Mouse (Mus musculus) heart, embryonic 15.5 days (tissue): ENCODE measurements around the gene Etl4. TPM values are rescaled to one million over a fixed set of nuclear protein-coding genes. Genes with fewer than 3 reads are reported as not detected.
"Not testable (repeated sequence)": the region's sequence is repeated elsewhere in the genome, so short reads cannot be mapped to it uniquely, and the experiment has no call there.

Source experiments
- ATAC-seq: fragments of 200-750 bp; cut with Nextera tagmentation; replicated peaks from 2 replicates; pipeline ENCODE4 v1.8.0; 2017; ENCODE audit warnings: low read depth, moderate TSS enrichment; ENCODE audit not compliant: insufficient number of reproducible peaks, insufficient read depth, low FRiP score
- H3K27ac ChIP-seq: fragments of 300-500 bp; sonication (generic); 2 replicates; pipeline ENCODE4 v1.5.1; 2015; ENCODE audit warnings: mild to moderate bottlenecking, inconsistent platforms
- H3K27me3 ChIP-seq: fragments of 300-500 bp; sonication (generic); 2 replicates; pipeline ENCODE4 v1.6.1; 2015; ENCODE audit warnings: inconsistent platforms
- H3K36me3 ChIP-seq: fragments of 300-500 bp; sonication (generic); 2 replicates; pipeline ENCODE4 v1.6.1; 2015; ENCODE audit warnings: mild to moderate bottlenecking, inconsistent platforms
- H3K4me1 ChIP-seq: fragments of 300-500 bp; sonication (generic); replicated peaks from 2 replicates; pipeline ENCODE4 v1.6.1; 2015; ENCODE audit warnings: inconsistent platforms
- H3K4me2 ChIP-seq: fragments of 300-500 bp; sonication (generic); 2 replicates; pipeline ENCODE4 v1.6.1; 2015; ENCODE audit warnings: inconsistent platforms, mild to moderate bottlenecking, moderate library complexity
- H3K4me3 ChIP-seq: fragments of 300-500 bp; sonication (generic); 2 replicates; pipeline ENCODE4 v1.5.1; 2015; ENCODE audit warnings: mild to moderate bottlenecking, inconsistent platforms
- H3K9ac ChIP-seq: fragments of 300-500 bp; sonication (generic); 2 replicates; pipeline ENCODE4 v1.6.1; 2015; ENCODE audit warnings: mild to moderate bottlenecking, inconsistent platforms
- H3K9me3 ChIP-seq: fragments of 300-500 bp; sonication (generic); replicated peaks from 2 replicates; pipeline ENCODE4 v1.6.1; 2016; ENCODE audit warnings: inconsistent platforms
- WGBS: fragments of 180-500 bp; shearing (Covaris S2); methylation state at CpG from one replicate; pipeline ENCODE4 v1.1.7; 2015; ENCODE audit warnings: mixed read lengths; 5-methylcytosine and 5-hydroxymethylcytosine counted together
- polyA plus RNA-seq: library from polyadenylated mRNA; unstranded; fragments of >200 nt; fragmentation: Nextera tagmentation; extraction: Ambion mirVana; gene quantifications from 2 replicates; pipeline ENCODE4 v1.2.1, GENCODE M21; 2015

Gene Etl4
- polyA plus RNA-seq, 1 experiment from 2014 or later: 8.1 TPM

GRCm38 (mm10) chr2:20678793-20679192, 769.2 kb downstream of the Etl4 start:
- Histone ChIP-seq H3K4me3 (no peak overlapping the region), H3K27ac (no peak overlapping the region), H3K4me1 (peaks cover 6% of the 10 kb centered on the region), H3K9me3 (no peaks in the 10 kb centered on the region), H3K27me3 (no peaks in the 10 kb centered on the region), H3K36me3 (no peaks in the 10 kb centered on the region), H3K9ac (no peak overlapping the region), H3K4me2 (no peak overlapping the region)
- 63% methylated on average over 7 of the region's 7 CpGs for WGBS
- ATAC-seq: no peak

GRCm38 (mm10) chr2:20682203-20682602, 772.6 kb downstream of the Etl4 start:
- WGBS: 88% methylated on average over 6 of the region's 6 CpGs
- not testable (repeated sequence) for H3K27ac ChIP-seq, H3K9ac ChIP-seq

GRCm38 (mm10) chr2:20689389-20689788, 779.8 kb downstream of the Etl4 start:
- H3K4me2 ChIP-seq: no peak overlapping the region
- H3K27me3 ChIP-seq: no peaks in the 10 kb centered on the region
- ATAC-seq: no peak
- no peak overlapping the region for H3K27ac ChIP-seq
- 0 out of 2 replicates have a peak, but pooled peaks cover 7% of the 10 kb centered on the region for H3K4me1 ChIP-seq
- H3K4me3 ChIP-seq: no peak overlapping the region
- H3K9ac ChIP-seq: no peak overlapping the region
- no peaks in the 10 kb centered on the region for H3K36me3 ChIP-seq
- H3K9me3 ChIP-seq: no peaks in the 10 kb centered on the region
- WGBS: 18% methylated on average over 3 of the region's 3 CpGs

More at GRCm38 (mm10) chr2:20682203-20682602, 772.6 kb downstream of the Etl4 start:
- ATAC-seq, H3K36me3 ChIP-seq, H3K27me3 ChIP-seq, H3K4me1 ChIP-seq, H3K9me3 ChIP-seq, H3K4me2 ChIP-seq, H3K4me3 ChIP-seq: not testable (repeated sequence)

GRCm38 (mm10) chr2:20692898-20693297, 783.3 kb downstream of the Etl4 start:
- no peaks in the 10 kb centered on the region for H3K9me3 ChIP-seq
- WGBS: 59% methylated on average over 3 of the region's 3 CpGs

GRCm38 (mm10) chr2:20693772-20694171, 784.2 kb downstream of the Etl4 start:
- 83% methylated on average over 1 of the region's 1 CpGs for WGBS
- no peak overlapping the region for H3K9ac ChIP-seq
- no peaks in the 10 kb centered on the region for H3K36me3 ChIP-seq

More at GRCm38 (mm10) chr2:20692898-20693297, 783.3 kb downstream of the Etl4 start:
- ATAC-seq: no peak
- Histone ChIP-seq H3K27ac (no peak overlapping the region), H3K4me3 (no peak overlapping the region), H3K4me1 (0 out of 2 replicates have a peak, but pooled peaks cover 7% of the 10 kb centered on the region), H3K36me3 (no peaks in the 10 kb centered on the region), H3K27me3 (no peaks in the 10 kb centered on the region), H3K4me2 (no peak overlapping the region), H3K9ac (no peak overlapping the region)

GRCm38 (mm10) chr2:20697719-20698118, 788.1 kb downstream of the Etl4 start:
- Histone ChIP-seq H3K9ac (no peak overlapping the region), H3K9me3 (no peaks in the 10 kb centered on the region), H3K4me3 (no peak overlapping the region), H3K36me3 (no peaks in the 10 kb centered on the region), H3K4me1 (0 out of 2 replicates have a peak, but pooled peaks cover 4% of the 10 kb centered on the region), H3K4me2 (no peak overlapping the region), H3K27ac (no peak overlapping the region), H3K27me3 (no peaks in the 10 kb centered on the region)
- no peak for ATAC-seq
- 76% methylated on average over 1 of the region's 1 CpGs for WGBS

More at GRCm38 (mm10) chr2:20693772-20694171, 784.2 kb downstream of the Etl4 start:
- no peak overlapping the region for H3K4me3 ChIP-seq
- ATAC-seq: no peak
- 0 out of 2 replicates have a peak, but pooled peaks cover 7% of the 10 kb centered on the region for H3K4me1 ChIP-seq
- H3K27me3 ChIP-seq: no peaks in the 10 kb centered on the region
- H3K27ac ChIP-seq: no peak overlapping the region
- H3K4me2 ChIP-seq: no peak overlapping the region
- H3K9me3 ChIP-seq: no peaks in the 10 kb centered on the region

- Histone ChIP-seq H3K9ac (no peak overlapping the region), H3K27me3 (no peaks in the 10 kb centered on the region), H3K27ac (no peak overlapping the region), H3K4me1 (no peaks in the 10 kb centered on the region), H3K4me2 (no peak overlapping the region), H3K4me3 (no peak overlapping the region), H3K9me3 (no peaks in the 10 kb centered on the region; the same call in 1 of the 2 replicates), H3K36me3 (no peaks in the 10 kb centered on the region)
- ATAC-seq: no peak
- WGBS: 66% methylated on average over 4 of the region's 4 CpGs
Measured at GRCm38 (mm10) chr2:20705110-20705509, 795.5 kb downstream of the Etl4 start.

- Histone ChIP-seq H3K4me2 (no peak overlapping the region), H3K4me1 (peaks cover 4% of the 10 kb centered on the region), H3K4me3 (no peak overlapping the region), H3K36me3 (no peaks in the 10 kb centered on the region), H3K27me3 (no peaks in the 10 kb centered on the region), H3K9ac (no peak overlapping the region), H3K9me3 (no peaks in the 10 kb centered on the region), H3K27ac (no peak overlapping the region)
- no peak for ATAC-seq
- 84% methylated on average over 7 of the region's 7 CpGs for WGBS
Measured at GRCm38 (mm10) chr2:20710589-20710988, 801.0 kb downstream of the Etl4 start.

GRCm38 (mm10) chr2:20711024-20711423, 801.4 kb downstream of the Etl4 start:
- H3K4me3 ChIP-seq: no peak overlapping the region
- H3K9me3 ChIP-seq: no peaks in the 10 kb centered on the region

GRCm38 (mm10) chr2:20719105-20719504, 809.5 kb downstream of the Etl4 start:
- Histone ChIP-seq H3K9me3 (no peaks in the 10 kb centered on the region), H3K27ac (peak overlapping the region; percentile 68), H3K4me2 (peak overlapping the region; percentile 37; the same call in 1 of the 2 replicates), H3K27me3 (no peaks in the 10 kb centered on the region), H3K4me1 (peaks cover 18% of the 10 kb centered on the region), H3K36me3 (no peaks in the 10 kb centered on the region), H3K4me3 (no peak overlapping the region), H3K9ac (no peak overlapping the region)
- WGBS: 44% methylated on average over 4 of the region's 4 CpGs
- ATAC-seq: 0 out of 2 replicates have a peak, but pooled peaks have one; percentile 22

More at GRCm38 (mm10) chr2:20711024-20711423, 801.4 kb downstream of the Etl4 start:
- no peak overlapping the region for H3K27ac ChIP-seq
- no peaks in the 10 kb centered on the region for H3K27me3 ChIP-seq
- H3K9ac ChIP-seq: no peak overlapping the region
- peaks cover 4% of the 10 kb centered on the region for H3K4me1 ChIP-seq
- WGBS: 27% methylated on average over 2 of the region's 2 CpGs
- no peaks in the 10 kb centered on the region for H3K36me3 ChIP-seq
- no peak for ATAC-seq
- H3K4me2 ChIP-seq: no peak overlapping the region

- no peak for ATAC-seq
- Histone ChIP-seq H3K36me3 (no peaks in the 10 kb centered on the region), H3K9ac (no peak overlapping the region), H3K27ac (no peak overlapping the region), H3K27me3 (no peaks in the 10 kb centered on the region), H3K4me3 (no peak overlapping the region), H3K9me3 (no peaks in the 10 kb centered on the region), H3K4me1 (peaks cover 21% of the 10 kb centered on the region), H3K4me2 (no peak overlapping the region)
- WGBS: 69% methylated on average over 3 of the region's 3 CpGs
Measured at GRCm38 (mm10) chr2:20721098-20721497, 811.5 kb downstream of the Etl4 start.
